ENCODE assay signal across 9 mouse cellular contexts in the genomic region with DNA sequence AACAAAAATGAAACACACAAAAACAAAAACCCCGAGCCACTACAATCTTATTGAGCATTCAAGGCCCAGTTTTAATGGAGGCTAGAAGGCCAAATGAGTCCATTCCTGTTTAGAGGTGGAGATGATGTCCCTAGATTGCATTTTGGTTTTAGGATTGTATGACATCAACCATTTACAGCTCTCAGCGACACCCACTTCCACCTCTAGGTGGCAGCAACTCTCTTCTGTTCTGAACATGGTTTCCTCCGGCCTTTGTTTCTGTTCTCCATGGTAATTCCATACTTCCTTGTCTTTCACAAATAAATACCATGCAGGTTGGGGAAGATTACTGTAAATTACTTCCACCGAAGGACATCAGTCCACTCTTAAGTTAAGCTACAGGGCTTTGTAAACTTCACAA.
DNase-seq lines count a peak whose midpoint lies in the region; ATAC-seq and TF ChIP-seq lines count a peak whose summit lies in the region.
"Had no signal": no experiment of that assay in that cellular context is flagged by ENCODE, and none has a peak within 500 bp of the region (broad histone marks: within the 10 kb centered on the region; RNA-seq: fewer than 3 reads in every experiment).

No protein-coding gene starts in this region.

- TF ChIP-seq CTCF in brain, embryonic 14.5 days (IDR thresholded peaks at IDR 0.05; ENCODE audit: borderline replicate concordance, extremely low read depth, insufficient read depth, insufficient read length), result peak; percentile 83; the same call in 1 of the 2 replicates
- peak; percentile 97 for TF ChIP-seq CTCF in layer of hippocampus, adult 2 months (conservative IDR thresholded peaks at IDR 0.05)

- no peak for ATAC-seq in erythroid progenitor cell, adult 5-6 weeks (replicated peaks; ENCODE audit: low FRiP score, poor library complexity, severe bottlenecking)

- peak; percentile 38 for DNase-seq in MEL-GATA-1-ER (ENCODE audit: extremely low read depth, low read depth)
- peak; percentile 92 for DNase-seq in brain, embryonic 14.5 days (ENCODE audit: low read depth)
- peak; percentile 27 for DNase-seq in fibroblast of lung, adult 2 months (ENCODE audit: low read depth)
- peak; percentile 85 for DNase-seq in heart, postnatal 4 days
- peak; percentile 64 to 81 for DNase-seq in layer of hippocampus, adult 2 months (ENCODE audit: low spot score in 2 of 2)
- DNase-seq in lung, postnatal 14 days, result peak; percentile 79
- DNase-seq in right cerebral cortex, adult 18-20 months, result peak; percentile 76

- H3K27ac ChIP-seq in layer of hippocampus, adult 2 months, result no peak overlapping the region
- H3K27ac ChIP-seq: lung, embryonic 15.5 days had no signal

- TF ChIP-seq POLR2A in brain, embryonic 14.5 days (IDR thresholded peaks at IDR 0.05; ENCODE audit: borderline replicate concordance, extremely low read depth, insufficient read depth, insufficient read length, poor library complexity, severe bottlenecking), result no peak

- H3K4me3 ChIP-seq in layer of hippocampus, adult 2 months, result no peak overlapping the region
- H3K4me3 ChIP-seq: lung, embryonic 15.5 days had no signal

Comparison
In these comparisons a context has a peak if more than half of its experiments do, and no peak if none do; other contexts are left out.
1. DNase-seq: peak in every context shown above with its lines; median percentile 92 in brain, embryonic 14.5 days; 85 in heart, postnatal 4 days; 79 in lung, postnatal 14 days; 76 in right cerebral cortex, adult 18-20 months; 72 in layer of hippocampus, adult 2 months; 38 in MEL-GATA-1-ER; 27 in fibroblast of lung, adult 2 months.